Mouse (Mus musculus) embryonic fibroblast, embryonic 13.5 days (primary cell): ENCODE measurements at regions not wholly inside any gene's neighbourhood (a gene's known extent, or its start where the extent isn't known, plus 50 kb on each side); places are given as distances from the start of the nearest gene placed in this dataset.

Source experiments
- CTCF ChIP-seq: IDR thresholded peaks from 2 replicates; pipeline ENCODE4 v1.5.1; 2011; ENCODE audit warnings: mild to moderate bottlenecking, control low read depth, low read length, moderate library complexity, borderline replicate concordance; ENCODE audit not compliant: insufficient read depth
- POLR2A ChIP-seq: IDR thresholded peaks from 2 replicates; pipeline ENCODE4 v1.6.1; 2011; ENCODE audit warnings: low read depth, mild to moderate bottlenecking, control low read depth, low read length, moderate library complexity

DNA sequence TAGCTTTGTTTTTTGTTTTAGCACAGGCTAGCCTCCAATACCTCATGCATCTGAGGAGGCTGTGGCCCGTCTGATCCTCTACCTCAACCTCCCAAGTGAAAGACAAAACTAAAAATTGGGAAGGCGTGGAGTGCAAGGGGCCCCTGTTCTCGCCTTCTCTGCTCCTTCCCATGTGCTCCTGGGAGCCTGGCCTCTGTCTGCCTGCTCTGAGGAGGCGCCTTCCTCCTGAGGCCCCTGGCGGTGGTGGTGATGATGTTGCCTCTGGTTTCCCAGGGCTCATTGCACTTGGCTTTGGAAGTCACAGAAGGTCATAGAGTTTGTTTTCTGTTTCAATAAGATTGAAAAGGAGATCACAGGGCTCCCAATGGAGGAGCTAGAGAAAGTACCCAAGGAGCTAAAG, 90.8 kb downstream of the Arl4c start:
- no peak for TF ChIP-seq POLR2A
- no peak for TF ChIP-seq CTCF
